Mouse (Mus musculus) kidney, adult 11 months (tissue): ENCODE measurements around the gene Ogfod3.

Experiments used
- DNase-seq: peaks from one replicate; pipeline ENCODE4 v3.0.0; 2022

Gene Ogfod3

DNA sequence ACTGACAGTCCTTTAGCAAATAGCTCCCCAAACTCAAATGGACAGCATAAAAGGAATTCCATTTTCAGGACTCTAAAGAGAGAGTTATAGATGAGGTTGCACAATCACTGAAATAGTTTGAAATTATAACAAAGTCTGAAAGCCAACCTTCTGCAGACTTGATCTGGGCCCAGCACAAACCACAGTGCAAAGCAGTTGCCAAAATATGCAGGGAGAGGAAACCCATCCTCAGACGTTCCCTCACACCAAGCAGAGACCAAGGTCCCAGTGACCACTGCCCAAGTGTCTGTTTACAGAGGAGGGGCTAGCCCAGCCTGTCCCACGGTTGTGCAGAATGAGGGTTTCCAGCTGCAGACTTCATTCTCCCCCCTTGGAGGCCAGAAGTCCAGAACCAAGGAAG lies 5.9 kb downstream of the Ogfod3 start:
- DNase-seq, result no peak

DNA sequence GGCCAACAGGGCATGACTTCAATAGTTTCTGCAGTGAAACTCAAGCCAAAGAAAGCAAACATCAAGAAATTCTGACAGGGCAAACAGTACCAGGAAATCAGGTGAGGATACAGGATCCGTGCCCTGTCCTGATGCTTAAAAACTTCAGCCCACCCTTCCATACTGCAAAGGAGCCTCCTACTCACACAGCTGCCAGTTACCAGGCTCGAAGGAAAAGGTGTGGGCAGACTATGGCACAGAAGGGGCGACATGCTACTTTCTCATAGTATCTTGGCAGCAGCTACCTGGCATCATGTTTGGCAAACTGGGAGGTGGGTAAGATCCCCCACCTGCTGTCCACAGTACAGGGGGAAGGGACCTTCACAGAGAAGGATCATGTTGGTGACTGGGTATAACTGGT lies 11.1 kb downstream of the Ogfod3 start:
- DNase-seq, result no peak

DNA sequence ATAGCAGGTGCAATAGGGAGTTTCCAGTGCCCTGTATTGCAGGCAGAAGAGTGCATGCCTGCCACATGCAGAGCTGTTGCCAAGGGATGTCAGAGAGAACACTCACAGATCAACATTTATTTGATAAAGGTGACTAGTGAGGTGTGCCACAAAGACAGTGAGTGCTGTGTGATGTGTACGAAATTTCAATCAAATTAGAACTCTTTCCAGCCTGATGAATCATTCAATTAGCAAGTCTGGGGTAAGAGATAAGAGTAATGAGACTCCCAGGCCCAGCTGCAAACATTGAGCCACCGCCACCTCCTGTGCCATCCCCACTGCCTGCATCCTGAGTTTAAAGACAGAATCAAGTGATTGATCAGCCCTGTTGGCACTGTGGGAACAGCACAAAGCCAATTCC lies 11.8 kb downstream of the Ogfod3 start:
- no peak for DNase-seq

DNA sequence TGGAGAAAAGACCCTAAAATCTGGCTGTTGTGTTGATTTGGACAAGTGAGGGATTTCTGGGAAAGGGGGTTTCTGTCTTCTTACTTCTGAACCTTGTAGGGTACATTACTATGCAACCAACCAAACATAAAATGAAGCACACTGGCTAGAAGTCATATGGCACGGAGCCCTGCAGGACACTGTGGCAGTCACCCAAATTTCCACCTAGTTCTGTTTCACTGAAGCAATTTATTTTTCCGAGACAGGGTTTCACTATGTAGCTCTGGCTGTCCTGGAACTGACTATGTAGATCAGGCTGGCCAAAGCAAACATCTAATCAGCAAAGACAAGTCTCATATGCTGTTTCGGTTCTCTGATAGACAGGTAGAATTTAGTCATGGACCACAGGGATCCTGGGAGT lies 14.8 kb downstream of the Ogfod3 start:
- DNase-seq, result peak; percentile 69

DNA sequence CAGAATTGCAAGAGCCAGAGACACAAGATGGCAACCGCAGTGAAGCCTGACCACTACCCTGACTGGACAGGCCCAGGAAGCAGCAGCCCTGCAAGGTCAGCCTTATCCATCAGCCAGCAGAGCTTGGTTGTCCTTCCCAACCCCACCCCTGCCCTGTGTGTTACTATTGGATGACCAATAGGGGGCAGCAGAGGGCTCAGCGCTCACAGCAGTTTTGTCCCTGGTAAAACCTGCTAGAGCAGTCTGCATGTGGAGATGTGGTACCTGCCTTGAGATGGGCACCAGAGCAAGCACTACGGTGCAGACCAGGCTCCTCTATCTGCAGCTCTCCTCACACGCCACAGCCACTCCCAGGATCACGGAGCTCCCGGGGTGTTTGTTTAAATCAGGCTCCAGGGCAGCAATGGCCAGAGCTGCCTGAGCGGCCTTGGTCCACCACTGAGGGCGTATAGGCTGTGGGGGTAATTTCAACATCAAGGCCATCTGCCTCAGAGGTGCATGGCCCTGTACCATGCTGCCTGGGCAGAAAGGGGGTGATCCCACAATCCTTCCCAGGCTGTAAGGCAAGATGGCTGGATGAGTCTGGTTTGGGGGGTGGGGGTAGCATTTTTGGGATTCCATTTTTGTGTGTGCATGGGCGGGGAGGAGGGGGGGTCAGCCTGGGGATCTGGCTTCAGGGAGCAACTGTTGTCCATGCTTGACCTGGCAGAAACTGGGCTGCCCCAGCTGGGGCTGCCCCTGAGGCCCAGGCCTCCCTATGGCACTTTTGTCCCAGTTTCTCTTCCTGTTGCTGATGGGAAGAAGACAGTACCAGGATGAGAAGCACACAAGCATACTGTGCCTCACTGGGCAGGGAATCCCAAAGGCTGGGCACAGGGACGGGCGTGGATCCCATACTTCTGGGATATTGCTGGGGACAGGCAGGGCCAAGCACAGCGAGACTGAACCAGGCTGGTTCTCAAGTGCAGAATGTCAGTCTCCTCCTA lies 27.9 kb downstream of the Ogfod3 start:
- peak; percentile 9 for DNase-seq

DNA sequence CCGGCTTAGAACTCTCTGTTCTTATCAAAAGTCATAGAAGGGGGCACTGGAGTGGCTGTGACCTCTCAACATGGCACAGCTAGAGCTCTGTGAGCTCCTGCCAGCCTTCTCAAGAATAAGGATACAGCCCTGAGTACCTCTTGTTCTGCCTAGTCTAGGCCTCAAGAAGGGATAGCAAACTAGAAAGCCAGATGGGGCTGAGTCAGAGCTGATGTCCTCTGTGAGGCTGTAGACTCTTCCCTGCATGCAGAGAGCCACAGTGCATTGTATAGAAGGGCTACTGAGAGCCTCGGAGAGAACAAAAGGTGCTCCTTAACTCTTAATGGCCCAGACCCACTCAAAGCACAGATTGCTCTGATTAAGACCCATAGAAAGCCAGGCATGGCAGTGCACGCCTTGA lies 30.3 kb downstream of the Ogfod3 start:
- DNase-seq, result no peak

DNA sequence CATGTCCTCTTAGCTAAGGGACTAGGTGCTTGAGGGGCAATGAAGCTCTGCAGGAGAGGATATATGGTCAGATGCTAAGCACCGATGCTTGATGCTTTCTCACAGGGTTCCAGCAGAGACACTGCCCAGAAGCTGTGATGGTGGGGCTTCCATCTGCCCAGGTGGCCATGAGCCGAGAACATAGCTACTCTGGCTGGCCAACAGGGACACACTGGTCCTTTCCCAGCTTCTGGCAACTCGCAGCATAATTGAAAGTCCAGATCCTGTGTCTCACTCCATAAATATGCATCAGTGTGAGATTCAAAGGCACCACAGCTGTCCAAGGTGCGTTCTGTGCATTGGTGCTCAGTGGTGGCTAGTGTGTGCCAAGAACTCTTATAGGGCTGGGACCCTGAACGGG lies 31.3 kb downstream of the Ogfod3 start:
- DNase-seq, result no peak

DNA sequence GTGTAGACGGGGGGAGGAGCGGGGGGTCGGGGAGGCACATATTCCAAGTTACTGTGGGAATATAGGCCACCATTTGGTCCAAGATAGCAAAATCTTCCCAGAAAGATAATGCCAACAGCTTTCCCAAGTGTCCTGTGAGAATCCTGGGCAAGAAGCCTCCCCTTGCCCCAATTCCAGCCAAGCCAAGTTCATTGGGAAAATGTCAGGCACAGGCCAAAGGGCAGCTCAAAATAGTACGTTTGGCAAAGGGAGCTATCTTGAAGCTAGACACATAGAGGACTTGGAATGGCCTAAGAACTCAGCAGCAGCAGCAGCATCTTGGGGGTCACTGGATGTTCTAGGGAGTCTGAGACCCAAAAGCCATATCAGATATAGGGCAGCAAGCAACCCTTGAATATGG lies 40.8 kb downstream of the Ogfod3 start:
- no peak for DNase-seq

DNA sequence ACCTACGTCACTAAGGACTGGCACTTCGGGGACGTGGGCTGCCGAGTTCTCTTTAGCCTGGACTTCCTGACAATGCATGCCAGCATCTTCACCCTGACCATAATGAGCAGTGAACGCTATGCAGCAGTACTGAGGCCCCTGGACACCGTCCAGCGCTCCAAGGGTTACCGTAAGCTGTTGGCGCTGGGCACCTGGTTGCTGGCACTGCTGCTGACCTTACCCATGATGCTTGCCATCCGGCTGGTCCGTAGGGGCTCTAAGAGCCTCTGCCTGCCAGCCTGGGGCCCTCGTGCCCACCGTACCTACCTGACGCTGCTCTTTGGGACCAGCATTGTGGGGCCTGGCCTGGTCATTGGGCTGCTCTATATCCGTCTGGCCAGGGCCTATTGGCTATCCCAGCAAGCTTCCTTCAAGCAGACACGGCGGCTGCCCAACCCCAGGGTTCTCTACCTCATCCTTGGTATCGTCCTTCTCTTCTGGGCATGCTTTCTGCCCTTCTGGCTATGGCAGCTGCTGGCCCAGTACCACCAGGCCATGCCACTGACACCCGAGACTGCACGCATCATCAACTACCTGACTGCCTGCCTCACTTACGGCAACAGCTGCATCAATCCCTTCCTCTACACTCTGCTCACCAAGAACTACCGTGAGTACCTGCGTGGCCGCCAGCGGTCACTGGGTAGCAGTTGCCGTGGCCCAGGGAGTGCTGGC lies 43.7 kb downstream of the Ogfod3 start:
- no peak for DNase-seq

DNA sequence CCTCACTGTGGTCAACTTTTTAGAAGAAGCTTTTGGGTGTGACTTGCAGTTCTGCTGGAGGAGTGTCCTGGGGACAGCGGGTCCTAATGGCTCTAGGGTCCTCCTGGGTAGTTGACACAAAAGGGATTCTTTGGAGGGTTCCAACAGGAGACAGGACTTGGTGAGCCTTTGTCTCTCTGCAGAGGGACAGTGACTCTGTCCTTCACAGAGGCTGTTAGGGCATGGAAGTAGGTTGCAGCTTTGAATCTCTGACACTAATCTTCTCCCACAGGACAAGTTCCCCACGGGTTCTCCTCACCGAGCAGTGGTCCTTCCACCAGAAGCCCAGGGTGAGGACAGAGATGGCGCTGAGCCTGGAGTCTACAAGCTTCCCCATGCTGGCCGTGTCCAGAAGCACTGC lies 44.5 kb downstream of the Ogfod3 start, which contains the start of gene Uts2r:
Uts2r (plus strand) TSS at position 301 of the 400 bp plus-strand sequence.
- no peak for DNase-seq

DNA sequence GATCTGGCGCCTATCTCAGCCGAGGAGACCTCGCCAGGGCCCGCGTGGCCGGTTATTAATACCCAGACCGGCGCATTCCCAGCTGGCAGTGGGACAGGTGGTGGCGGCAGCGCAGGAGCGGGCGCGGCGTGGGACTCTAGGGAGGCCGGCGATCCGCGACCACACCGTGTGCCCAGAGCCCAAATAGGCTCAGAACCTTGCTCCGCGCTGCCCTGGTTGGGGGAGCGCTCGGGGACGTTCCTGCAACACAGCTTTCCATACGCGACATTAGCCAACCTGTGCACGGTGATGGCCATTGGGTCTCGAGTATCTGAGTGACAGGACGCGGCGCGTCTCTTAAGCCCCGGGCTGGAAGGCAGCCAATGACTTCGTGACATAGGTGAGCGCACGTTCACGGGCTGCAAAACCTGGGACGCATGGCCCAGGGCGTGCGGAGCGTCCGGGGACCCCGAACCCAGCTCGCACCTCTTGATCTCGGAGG lies 48.1 kb downstream of the Ogfod3 start:
- DNase-seq, result no peak

DNA sequence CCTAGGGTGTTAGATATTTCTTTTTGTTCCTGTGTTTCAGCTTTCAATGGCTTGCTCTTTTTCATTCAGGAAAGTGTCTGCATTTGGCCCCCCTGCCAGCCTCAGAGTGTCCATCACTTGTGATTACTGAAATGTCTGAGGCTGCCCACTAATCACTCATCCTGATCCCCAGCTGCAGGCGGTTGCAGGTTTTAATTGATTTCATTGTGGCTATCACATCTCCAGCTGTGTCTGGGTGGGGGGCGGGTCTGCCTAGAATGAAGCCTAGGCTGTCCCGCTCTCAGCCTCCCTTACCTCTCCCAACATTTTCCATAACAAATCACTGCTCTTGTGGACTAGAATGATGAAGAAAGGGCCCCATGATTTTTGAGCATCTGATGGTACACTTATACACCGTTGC lies 50.3 kb downstream of the Ogfod3 start:
- DNase-seq, result no peak

DNA sequence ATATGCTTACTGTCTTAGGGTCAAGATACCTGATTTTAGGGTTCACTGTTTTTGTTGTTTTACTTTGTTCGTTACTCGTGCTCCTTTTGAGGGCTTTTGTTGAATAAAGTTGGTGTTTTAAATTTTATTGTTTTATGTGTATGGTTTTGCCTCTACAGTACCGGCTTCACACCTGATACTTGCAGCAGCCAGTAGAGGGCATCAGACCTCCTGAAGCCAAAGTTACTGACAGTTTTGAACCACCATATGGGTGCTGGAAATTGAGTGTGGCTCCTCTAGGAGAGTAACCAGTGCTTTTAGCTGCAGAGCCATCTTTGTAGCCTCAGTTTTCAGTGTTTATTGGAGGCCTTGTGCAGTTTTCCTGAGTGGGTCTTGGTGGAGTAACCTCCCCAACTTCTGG lies 56.3 kb downstream of the Ogfod3 start:
- DNase-seq, result no peak

DNA sequence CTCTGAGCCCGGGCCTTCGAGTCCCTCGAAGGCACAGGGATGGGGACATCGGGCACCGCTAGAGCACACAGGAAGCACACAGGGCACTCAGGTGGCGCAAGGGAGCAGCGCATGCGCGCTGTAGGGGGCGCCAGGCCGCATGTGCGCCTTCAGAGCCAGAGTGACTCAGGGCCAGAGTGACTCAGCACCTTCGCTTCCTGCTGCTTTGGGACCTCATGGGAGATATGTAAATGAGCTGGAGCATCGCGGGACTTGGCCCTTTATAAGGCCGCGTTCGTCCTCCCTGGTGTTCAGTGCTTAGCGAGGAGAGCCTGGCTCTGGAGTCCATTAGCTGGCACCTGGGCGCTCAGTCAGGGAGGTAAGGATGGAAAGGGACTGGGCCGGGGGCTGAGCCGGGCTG lies 58.6 kb downstream of the Ogfod3 start, which contains the start of gene Tex19.1:
Tex19.1 (plus strand) TSS at position 279 of the 400 bp plus-strand sequence.
- no peak for DNase-seq

DNA sequence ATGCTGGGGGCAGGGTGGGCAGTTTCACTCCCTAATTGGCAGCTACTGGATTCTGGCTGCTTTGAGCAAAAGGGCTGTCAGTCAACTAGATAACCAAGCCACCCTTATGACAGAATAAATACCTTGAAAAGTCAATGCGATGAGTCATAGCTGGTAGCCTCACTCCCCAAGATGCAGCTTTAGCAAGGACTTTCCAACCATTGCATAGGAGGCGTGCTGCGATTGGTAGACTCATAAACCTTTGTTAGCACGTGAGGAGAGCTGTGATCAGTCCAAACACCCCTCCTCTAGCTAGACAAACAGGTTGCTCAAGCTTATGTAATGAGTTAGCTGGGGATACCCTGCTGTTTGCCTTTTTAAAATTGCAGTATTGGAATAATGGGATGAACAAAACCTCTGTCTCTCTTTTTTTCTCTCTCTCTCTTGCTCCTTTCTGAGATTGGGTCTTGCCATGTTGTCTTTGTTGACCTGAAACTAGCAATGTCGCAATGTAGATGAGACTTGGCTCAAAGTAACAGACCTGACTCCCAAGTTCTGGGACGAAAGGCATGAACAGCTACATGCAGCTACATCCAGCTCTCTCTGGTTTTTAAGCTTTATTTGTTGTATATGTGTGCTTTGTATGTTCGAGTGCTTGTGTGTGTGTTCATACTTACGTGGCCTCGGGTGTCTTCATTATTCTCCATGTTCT lies 61.0 kb downstream of the Ogfod3 start:
- DNase-seq, result no peak

DNA sequence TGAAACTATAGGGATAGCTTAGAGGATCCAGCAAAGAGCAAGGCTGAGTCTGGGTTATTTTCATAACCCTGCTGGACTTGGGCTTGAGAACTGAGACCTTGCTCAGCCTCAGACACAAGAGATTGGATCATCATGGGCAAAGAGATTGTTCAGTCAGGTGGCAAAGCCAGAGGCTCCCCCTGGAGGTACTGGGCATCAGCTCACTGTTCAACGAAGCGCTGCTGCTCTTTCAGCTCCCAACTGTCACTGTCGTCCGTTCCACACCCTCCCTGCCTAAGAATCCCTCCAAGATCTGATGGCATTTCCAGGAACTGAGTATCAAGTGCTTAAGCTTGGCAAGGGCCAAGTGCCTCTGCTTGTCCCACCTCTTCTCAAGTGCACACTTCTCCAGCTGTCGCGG lies 65.8 kb downstream of the Ogfod3 start:
- DNase-seq, result no peak

DNA sequence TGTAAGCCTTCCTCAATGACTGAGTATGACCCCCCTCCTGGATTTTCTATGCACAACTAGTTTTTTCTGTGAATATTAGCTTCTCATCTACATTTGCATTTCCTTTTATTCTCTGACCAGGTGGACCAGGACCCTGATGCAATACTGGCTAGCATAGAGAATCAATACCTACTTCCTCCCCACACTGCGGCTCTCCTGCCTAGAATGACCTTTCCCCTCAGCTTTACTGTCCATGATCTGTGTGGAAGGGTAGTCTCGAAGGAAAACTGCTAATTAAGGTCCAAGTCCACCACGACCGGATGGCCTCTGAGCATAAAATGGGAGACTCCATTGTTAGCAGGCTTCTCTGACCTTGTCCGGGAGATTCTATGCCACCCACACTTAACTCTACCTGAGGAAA lies 66.8 kb downstream of the Ogfod3 start:
- DNase-seq, result no peak

DNA sequence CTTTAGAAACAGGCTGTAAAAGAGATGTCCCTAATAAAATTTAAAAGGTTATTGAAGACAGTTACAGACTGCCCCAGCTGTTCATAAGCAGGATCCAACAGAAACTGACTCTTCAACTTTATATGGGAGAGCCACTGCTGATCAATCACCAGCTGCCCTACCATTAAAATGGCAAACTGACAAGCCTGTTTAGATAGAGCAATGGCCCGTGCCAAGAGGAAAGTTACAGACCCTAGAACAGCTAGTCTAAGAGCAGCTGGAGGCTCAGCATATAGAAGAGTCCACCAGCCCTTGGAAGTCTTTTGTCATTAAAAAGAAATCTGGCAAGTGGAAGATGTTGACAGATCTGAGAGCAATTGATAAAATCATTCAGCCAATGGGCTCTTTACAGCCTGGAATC lies 69.9 kb downstream of the Ogfod3 start:
- no peak for DNase-seq

DNA sequence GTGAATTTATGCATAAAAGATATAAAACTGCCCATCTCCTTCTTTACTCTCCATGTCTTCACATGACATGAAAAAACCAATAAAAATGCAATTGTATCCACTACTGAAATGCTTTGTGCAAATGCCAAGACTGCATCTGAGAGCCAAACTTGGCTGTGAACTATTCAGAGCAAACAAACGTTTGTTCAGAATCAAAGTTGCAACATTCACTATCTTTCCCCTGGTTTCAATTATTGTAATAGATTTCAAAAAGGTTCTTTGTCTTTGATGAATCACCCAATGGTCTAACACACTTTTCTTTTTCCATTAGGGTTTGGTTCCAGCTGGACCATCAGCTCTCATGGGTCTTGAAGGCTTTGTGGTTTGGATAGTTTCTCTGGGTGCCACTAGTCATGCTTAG lies 74.9 kb downstream of the Ogfod3 start:
- DNase-seq, result no peak
